Mouse (Mus musculus) gastrocnemius, postnatal 10 days (tissue): ENCODE measurements around the gene Calhm1. TPM values are rescaled to one million over a fixed set of nuclear protein-coding genes. Genes with fewer than 3 reads are reported as not detected.
"Not testable (repeated sequence)": the region's sequence is repeated elsewhere in the genome, so short reads cannot be mapped to it uniquely, and the experiment has no call there.

Experiments used
- DNase-seq: peaks from one replicate; pipeline ENCODE4 v3.0.0; 2021; ENCODE audit warnings: mixed read lengths
- total RNA-seq, 2 experiments: library from RNA; stranded (reverse); gene quantifications; 2 replicates each; pipeline ENCODE4 v1.2.3; 2021

Calhm1 gene
- total RNA-seq, 2 experiments from 2014 or later, result not detected

DNA sequence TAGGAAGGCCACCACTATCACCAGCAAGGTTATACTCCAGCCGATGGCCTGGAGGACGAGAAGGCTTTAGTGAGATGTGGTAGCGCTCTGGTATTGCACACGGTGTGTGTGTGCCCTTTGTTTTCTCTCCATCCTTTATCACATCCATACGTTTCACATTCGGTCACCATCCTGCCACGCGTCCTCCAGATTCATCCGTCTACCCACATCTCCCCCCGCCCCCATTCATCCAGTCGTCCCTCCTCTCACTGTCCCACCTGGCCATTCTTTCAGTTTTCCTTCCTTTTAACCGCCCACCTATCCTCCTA lies 8.0 kb upstream of the Calhm1 start:
- no peak for DNase-seq

DNA sequence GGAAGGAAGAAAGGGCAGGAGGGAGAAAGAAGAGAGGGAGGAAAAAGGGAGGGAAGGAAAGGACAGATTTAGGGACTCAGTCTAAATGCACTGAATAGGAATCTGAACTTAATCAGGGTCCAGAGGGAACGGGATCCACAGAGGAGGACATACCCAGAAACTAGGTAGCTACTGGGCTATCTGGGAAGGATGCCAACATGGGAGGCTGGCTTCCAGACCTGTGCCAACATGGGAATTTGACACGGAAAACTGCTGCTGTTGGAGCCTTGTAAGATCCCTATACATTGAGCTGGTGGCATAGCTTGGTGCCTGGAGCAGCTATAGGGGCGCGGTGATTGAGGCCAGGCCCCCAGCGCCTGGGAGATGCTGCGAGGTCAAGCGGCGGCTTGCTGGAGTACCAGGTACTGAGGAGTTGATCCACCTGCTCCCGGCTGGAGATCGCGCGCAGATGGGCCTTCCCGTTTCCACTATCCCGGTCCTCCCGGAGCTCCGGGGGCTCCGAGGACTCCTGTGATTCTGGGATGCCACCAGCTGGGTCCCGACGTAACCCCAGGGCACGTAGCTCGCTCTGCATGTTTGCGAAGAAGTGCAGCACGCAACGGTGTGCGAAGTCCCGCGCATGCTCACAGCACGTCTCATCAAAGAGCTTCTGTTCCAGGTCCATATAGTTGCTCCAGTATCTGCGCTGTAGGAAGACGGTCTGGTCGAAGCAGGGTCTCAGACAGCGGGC lies 7.4 kb upstream of the Calhm1 start:
- no peak for DNase-seq

DNA sequence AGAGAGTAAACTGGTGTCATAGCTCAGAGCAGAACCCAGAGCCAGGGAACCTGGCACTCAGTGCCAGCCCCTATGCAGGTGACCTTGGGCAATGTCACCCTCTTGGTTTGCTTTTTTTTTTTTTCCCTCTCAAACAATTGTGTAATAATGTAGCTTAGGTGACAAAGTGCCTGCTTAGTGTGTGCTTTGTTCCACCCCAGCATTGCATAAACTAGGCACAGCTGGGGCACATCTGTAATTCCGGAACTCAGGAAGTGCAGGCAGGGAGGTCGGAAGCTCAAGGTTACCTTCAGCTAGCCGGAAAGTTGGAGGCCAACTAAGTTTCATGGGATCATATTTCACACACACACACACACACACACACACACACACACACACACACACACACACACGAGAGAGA lies 5.8 kb upstream of the Calhm1 start:
- DNase-seq, result no peak

DNA sequence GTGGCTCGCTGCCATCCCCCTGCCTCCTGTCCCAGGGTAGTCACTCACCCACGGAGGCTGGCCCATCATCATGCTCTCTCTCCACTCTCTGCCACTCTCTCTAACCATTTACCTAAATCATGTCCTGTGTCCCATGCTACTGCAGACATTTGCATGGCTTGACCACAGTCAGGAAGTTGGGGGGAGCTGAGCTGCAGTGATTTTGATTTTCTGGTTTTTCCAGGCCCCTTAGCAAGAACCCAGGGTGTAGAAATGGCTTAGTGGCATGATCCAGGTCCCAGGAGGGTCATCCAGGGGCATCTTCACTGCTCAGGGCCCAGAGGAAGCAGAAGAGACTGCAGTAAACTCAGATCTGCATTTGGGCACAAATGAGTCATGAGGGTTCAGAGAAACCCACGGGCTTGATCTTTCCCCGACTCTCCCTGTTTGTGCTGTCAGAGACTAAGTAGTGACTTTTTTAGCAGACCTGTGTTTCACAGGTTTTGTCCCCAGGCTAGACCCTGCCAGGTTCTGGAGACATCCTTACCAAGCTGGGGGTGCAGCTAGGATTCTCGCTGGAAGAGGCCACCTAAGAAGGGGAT lies 4.3 kb upstream of the Calhm1 start:
- DNase-seq, result no peak

DNA sequence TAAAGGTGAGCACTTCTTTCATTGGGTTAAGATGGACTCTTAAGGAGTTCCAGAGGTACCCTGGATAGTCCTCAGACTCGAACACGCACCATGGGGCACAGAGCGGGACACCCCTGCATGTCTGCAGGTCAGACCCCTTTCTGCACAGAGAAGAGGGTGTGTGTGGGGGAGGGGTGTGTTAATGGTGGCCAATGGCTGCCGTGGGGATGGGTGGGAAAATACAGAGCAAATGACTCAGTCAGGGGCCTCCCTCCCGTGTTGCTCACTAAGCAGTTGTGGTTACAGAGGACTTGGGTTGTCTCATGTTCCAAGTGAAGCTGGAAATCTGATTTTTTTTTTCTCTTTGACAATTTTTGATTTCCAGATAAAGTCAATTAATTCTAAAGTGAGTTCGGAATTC lies 1.6 kb downstream of the Calhm1 start:
- no peak for DNase-seq

DNA sequence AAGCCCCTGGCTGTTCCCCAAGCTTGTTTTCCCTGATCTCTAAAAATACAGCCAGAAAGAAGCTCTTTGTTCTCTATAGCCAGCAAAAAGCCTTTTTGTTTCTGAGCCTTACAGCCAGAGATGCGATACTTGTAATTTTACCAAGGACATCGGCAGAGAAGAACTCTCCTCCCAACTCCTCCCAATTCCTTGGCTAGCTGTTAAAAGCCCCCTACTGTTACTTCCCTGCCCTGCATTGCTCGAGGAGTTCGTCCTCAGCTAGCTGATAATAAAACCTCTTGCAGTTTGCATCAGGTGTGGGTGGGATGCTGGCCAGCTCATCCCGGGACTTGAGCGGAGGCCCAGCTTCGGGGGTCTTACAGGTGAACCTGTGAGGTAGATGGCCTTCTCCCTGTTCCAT lies 4.4 kb downstream of the Calhm1 start:
- DNase-seq, result not testable (repeated sequence)

DNA sequence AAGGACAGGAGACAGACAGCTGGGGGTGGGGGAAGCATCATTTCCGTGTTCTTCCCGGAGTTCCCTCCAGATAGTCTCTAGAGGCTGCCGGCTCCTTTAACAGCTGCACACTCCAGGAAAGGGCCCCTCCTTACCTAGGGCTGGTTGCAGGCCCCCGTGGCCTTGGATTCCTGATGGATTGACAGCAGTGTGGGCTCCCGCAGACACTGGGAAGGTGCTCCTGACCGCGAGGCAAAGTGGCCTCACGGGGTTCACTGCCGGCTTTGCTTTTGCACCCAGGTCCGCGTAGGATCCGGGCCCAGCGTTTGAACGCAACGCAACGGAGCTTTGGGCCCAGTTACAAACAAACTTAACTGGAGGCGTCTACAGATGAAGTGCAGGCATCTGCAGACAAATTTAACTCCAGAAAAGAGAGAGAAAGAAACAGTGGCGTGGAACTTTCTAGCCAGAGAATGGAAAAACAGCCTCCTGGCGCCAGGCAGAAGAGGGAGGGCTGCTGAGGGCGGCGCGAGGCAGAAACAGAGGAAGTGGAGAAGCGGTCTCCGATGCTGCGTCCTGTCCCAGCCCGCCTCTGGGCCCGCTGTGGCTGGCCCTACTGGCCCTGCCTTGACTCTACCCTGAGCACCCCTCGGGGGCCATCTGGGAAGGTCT lies 6.2 kb downstream of the Calhm1 start, which contains the start of gene Calhm2:
Calhm2 (minus strand) TSS at position 524 of the 651 bp plus-strand sequence.
- DNase-seq, result peak; percentile 65

DNA sequence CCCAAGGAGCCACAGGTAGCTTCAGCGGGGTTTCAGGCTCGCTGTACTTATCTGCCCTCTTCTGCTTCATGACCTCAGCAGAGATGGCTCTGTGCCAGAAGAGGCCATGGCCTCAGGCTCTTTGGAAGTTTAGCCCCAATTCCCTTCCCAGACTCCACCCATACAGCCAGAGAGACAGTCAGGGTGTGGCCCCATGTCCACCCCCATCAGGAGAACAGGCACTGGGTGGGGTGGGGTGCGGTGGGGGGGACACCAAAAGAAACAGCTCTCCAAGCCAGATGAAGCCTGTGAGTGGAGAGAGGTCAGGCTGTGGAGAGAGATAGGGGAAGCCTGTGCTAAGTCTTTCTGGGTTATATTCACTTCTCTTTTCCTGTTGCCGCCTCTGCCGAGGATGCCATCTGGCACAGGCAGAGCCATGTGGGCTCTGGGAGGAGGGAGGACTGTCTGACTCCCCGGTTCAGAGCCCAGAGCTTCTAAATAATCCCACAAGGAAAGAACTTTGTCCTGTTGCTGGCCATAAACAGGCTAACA lies 6.9 kb downstream of the Calhm1 start:
- DNase-seq, result peak; percentile 57

DNA sequence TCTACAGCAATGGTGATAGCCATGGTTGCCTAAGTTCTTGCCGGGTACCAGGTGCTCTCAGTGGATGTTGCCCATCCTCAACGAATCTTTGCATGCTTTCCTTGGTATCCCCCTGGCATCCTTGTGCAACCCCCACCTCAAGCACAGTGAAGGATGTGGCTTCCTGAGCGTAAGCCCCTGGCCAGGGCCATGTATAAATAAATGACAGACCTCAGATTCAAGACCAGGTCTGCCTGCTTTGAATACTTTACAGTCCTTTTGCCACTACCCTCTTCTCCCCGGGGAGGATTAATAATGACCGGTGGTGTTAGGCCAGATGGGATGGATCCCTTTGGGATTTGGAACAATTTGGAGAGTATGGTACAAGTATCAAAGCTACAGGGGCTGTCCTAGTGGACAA lies 7.9 kb downstream of the Calhm1 start:
- no peak for DNase-seq

DNA sequence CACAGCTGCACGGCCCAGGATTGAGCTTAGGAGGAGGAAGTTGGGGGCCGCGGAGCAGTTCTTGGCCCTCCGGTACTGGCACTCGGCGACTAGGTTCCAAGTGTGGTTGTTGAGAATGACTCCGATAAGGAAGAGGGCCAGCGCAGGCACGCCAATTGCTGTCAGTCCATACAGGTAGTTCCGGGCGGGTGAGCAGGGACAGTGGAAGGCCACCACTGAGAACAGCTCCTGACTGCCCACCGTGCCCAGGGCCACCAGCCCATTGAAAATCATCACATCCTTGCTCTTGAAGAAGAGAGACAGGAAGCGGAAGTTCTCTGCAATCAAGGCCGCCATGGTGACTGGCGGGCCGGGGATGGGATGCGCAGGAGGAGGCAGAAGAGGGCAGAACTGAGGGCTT lies 8.5 kb downstream of the Calhm1 start:
- DNase-seq, result no peak

DNA sequence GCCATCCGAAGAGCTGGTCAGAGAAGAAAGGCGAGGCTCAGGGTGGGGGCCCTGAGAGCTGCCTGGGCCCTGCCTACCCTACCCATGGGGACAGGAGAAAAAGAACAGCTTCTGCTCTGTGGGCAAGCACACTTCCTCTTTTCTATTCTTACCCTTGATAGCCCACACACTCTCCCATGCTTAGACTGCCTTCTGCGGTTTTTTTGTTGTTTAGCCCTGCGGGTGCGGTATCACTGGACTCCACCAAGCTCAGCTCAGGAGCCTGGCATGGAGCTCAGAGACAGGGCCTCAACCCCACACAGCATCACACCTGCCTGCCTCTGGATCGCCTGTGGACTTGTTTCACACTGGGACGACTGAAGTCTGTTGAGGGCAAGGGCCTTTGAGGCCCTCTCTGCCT lies 10.9 kb downstream of the Calhm1 start:
- no peak for DNase-seq

DNA sequence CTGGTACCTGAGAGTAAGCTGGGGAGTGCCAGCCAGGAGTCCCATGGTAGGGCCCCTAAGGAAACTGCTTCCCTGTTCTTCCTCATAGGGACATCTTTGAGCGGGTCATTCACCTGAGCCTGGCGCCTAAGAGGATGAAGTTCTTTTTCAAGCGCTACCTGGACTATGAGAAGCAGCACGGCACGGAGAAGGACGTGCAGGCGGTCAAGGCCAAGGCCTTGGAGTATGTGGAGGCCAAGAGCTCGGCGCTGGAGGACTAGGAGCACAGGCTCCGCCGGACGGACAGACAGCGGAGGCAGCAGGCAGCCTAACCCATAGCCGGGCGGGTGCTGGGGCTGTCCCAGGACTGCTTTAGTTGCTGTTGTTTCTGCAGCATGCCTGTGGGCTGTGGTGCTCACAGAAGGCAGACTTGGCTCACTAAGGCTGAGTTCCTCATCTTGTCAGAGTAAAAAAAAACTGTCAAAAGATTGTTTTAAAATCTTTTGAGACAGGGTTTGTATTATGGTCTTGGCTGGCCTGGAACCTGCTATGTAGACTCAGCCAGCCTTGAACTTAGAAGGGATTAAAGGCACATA lies 13.4 kb downstream of the Calhm1 start:
- no peak for DNase-seq

DNA sequence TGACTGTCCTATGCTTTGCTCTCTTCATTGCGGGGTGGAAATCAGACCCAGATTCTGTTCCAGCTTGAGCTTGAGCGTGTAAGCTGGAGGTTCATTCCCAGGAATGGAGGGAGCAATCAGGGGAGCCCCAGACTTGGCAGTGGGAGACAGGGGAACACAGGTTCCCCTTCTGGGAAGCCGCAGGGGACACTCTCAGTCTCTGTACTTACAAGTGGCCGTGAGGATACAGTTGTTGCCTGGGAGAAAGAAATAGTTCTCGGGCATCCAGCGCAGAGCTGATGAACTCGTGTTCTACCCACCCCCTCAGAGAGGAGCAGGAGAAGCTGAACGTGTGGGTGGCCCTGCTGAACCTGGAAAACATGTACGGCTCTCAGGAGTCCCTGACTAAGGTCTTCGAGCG lies 15.2 kb downstream of the Calhm1 start:
- no peak for DNase-seq

DNA sequence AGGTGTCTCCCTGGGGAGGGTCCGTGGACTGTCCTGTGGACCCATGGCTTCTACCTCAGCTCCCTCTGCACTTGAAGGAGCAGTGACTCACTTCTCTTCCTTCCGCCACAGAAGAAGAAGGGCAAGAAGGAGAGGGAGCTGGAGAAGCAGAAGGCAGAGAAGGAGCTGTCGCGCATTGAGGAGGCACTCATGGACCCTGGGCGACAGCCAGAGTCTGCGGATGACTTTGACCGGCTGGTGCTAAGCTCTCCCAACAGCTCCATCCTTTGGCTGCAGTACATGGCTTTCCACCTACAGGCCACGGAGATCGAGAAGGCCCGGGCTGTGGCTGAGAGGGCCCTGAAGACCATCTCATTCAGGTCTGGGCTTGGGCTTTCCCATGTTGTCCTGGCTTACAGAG lies 15.9 kb downstream of the Calhm1 start:
- no peak for DNase-seq

DNA sequence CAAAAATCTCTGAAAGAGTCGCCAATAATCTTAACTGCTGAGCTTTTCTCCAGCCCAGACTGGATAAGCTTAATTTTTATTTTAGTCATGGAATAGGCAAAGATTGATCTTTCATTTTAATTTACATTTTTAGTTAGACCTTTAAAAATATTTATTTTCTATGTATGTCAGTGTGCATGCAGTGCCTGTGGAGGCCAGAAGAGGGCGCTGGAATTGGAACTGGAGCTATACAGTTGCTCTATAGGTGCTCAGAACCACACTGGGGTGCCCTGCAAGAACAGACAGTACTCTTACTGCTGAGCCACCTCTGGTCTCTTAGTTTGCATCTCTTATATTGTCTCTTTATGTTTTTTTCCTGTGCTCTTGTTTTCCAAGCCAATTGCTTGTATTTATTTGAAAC lies 21.3 kb downstream of the Calhm1 start:
- peak; percentile 39 for DNase-seq

DNA sequence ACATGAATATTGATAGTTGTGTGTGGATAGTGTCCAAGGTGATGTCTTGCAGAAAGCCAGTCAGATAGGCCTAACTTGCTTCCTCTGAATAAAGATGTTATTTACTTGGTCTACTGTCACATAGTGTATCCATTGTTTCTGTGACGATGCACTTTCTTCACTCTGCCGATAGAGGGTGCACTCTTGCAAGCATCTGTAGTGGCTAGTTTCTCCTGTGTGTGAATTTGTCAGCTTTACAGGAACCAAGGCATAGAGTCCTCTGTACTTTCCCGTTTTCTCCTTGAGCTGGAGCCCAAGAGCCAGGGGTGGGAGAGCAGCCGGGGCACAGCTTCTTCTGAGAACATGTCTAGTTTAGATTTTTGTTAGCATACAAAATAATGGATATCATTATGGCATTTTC lies 23.0 kb downstream of the Calhm1 start:
- DNase-seq, result no peak

DNA sequence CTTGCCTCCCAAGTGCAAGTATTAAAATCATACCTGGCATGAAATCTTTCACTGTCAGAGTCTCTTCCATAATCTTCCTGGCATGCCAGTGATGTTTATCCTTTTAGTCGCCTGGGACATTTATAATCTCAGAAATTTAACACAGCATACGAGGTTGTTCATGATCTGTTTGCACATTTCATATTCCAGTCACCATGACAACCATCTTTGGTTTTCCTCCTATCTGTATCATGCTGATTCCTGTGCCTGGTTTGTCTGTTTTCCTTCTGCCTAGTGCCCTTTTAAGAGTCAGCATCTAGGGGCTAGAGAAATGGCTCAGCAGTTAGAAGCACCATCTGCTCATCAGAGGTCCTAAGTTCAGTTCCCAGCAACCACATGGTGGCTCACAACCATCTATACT lies 25.4 kb downstream of the Calhm1 start:
- DNase-seq, result no peak

DNA sequence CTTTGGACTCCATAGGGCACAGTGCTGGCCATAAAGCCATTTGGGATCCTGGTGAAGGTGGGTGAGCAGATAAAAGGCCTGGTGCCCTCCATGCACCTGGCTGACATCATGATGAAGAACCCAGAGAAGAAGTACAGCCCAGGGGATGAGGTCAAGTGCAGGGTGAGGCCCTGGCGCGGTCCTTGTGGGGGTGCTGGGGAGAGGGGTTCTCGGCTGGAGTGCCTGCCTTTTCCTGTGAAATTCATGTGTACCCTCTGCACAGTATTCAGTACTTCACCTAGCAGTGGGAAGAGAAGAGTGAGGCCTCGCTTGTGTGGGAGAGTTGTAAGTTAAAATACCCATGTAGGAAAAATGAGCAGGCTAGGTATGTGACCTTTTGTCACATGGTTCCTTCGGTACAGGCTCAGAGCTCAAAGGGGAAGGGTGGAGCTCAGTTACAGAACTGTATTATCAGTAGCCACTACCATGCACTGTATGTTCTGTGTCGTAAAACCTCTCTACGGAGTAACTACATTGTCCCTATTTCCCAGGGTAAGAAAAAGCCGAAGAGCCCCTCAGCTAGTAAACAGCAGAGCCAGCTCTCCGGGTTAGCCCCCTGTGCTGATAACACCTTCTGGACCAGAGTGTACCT lies 39.3 kb downstream of the Calhm1 start:
- no peak for DNase-seq

DNA sequence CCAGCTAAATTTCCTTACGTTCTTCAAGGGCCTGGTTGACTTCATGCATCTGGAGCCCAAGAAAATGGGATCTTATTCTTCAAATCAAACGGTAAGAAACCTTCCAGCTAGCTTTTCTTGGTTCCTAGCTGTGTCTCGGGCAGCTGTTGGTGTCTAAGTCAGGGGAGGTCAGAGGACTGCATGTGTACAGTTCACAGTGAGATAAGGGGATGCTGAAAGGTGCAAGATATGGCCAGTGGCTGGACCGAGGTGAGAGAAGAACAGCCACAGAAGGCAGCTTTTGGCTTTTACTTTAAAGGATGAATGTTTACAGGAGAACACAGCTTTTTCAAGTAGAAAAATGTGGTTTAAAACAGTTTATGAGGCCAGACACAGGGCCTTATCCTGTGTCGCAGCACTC lies 43.0 kb downstream of the Calhm1 start:
- no peak for DNase-seq
